ENCODE assay signal across 8 mouse cellular contexts in genomic region chr6:55338934-55339825, GRCm38 (mm10). TPM values are rescaled to one million over a fixed set of nuclear protein-coding genes. Genes with fewer than 3 reads are reported as not detected.
DNase-seq lines count a peak whose midpoint lies in the region; ATAC-seq and TF ChIP-seq lines count a peak whose summit lies in the region.
"Had no signal": no experiment of that assay in that cellular context is flagged by ENCODE, and none has a peak within 500 bp of the region (broad histone marks: within the 10 kb centered on the region; RNA-seq: fewer than 3 reads in every experiment).

No protein-coding gene starts in this region.

- peak overlapping the region; percentile 47 for H3K4me3 ChIP-seq in lung, postnatal 0 days (ENCODE audit: low read depth, low read length)
- peak overlapping the region; percentile 69 for H3K4me3 ChIP-seq in erythroblast, embryonic 14.5 days (replicated peaks)
- H3K4me3 ChIP-seq in limb, embryonic 15.5 days: peak overlapping the region; percentile 34

- peaks cover 32% of the 10 kb centered on the region for H3K4me1 ChIP-seq in lung, postnatal 0 days (ENCODE audit: insufficient read depth, low read depth, low read length)
- H3K4me1 ChIP-seq in erythroblast, embryonic 14.5 days (ENCODE audit: control insufficient read depth): peaks cover 99% of the 10 kb centered on the region
- H3K4me1 ChIP-seq in limb, embryonic 15.5 days: peaks cover 86% of the 10 kb centered on the region

- H3K9ac ChIP-seq in lung, postnatal 0 days (replicated peaks; ENCODE audit: low read depth): peak overlapping the region; percentile 68
- H3K9ac ChIP-seq in limb, embryonic 15.5 days: no peak overlapping the region

- peak overlapping the region; percentile 58 for H3K4me2 ChIP-seq in lung, postnatal 0 days (replicated peaks; ENCODE audit: low read depth, low read length)
- peak overlapping the region; percentile 45 for H3K4me2 ChIP-seq in limb, embryonic 15.5 days

- H3K9me3 ChIP-seq in lung, postnatal 0 days (ENCODE audit: low read length): no peaks in the 10 kb centered on the region
- no peaks in the 10 kb centered on the region for H3K9me3 ChIP-seq in erythroblast, embryonic 14.5 days (ENCODE audit: control insufficient read depth, low read length)
- H3K9me3 ChIP-seq in limb, embryonic 15.5 days: no peaks in the 10 kb centered on the region

- no peak for TF ChIP-seq CTCF in lung, postnatal 0 days (IDR thresholded peaks at IDR 0.05)

- H3K27me3 ChIP-seq in lung, postnatal 0 days (replicated peaks; ENCODE audit: insufficient read depth, low read length): no peaks in the 10 kb centered on the region
- H3K27me3 ChIP-seq in erythroblast, embryonic 14.5 days (ENCODE audit: control insufficient read depth): no peaks in the 10 kb centered on the region
- no peaks in the 10 kb centered on the region for H3K27me3 ChIP-seq in limb, embryonic 15.5 days

- TF ChIP-seq EP300 in lung, postnatal 0 days (IDR thresholded peaks at IDR 0.05): peak; percentile 18; the same call in 1 of the 2 replicates

- no peaks in the 10 kb centered on the region for H3K36me3 ChIP-seq in lung, postnatal 0 days (ENCODE audit: insufficient read depth, low read length)
- peaks cover 64% of the 10 kb centered on the region for H3K36me3 ChIP-seq in erythroblast, embryonic 14.5 days (ENCODE audit: control insufficient read depth)
- no peaks in the 10 kb centered on the region for H3K36me3 ChIP-seq in limb, embryonic 15.5 days

- ATAC-seq in lung, postnatal 0 days: no peak
- ATAC-seq in limb, embryonic 15.5 days (ENCODE audit: insufficient number of reproducible peaks, low FRiP score, low TSS enrichment, low read depth): no peak

- no peak for DNase-seq in lung, postnatal 0 days (ENCODE audit: low spot score)
- DNase-seq in lung, adult 18-20 months: no peak
- peak; percentile 79 to 82 for DNase-seq in spleen, postnatal 4 days (ENCODE audit: low spot score in 2 of 2)
- no peak for DNase-seq in layer of hippocampus, adult 9-11 months
- DNase-seq in cerebellum, postnatal 4 days (ENCODE audit: low spot score in 2 of 2): no peak
- DNase-seq: right cerebral cortex, postnatal 4 days had no signal

- H3K27ac ChIP-seq in lung, postnatal 0 days (ENCODE audit: low read length): peak overlapping the region; percentile 82
- 0 out of 2 replicates have a peak overlapping the region, but pooled peaks have one; percentile 4 for H3K27ac ChIP-seq in limb, embryonic 15.5 days

- 55% methylated on average over 9 of the region's 9 CpGs for WGBS in lung, postnatal 0 days
- 60% methylated on average over 9 of the region's 9 CpGs for WGBS in limb, embryonic 15.5 days

RNA-seq across cellular contexts. Expression of gene Aqp1, which starts 2.9 kb away (rescaled TPM):
- 514 and 711 TPM in 2 replicates for polyA plus RNA-seq in lung, postnatal 0 days (2015; fragmentation: Nextera tagmentation; extraction: Ambion mirVana)
- polyA plus RNA-seq in erythroblast, embryonic 14.5 days (2012): 7.5 and 8.6 TPM in 2 replicates
- 119 and 122 TPM in 2 replicates for polyA plus RNA-seq in limb, embryonic 15.5 days (2015; fragmentation: Nextera tagmentation; extraction: Ambion mirVana)

RNA-seq across cellular contexts. Expression of gene Ghrhr, which starts 36.9 kb away (rescaled TPM):
- 0.12 TPM in 1 of 2 replicates, not detected in the other for polyA plus RNA-seq in lung, postnatal 0 days (2015; fragmentation: Nextera tagmentation; extraction: Ambion mirVana)
- polyA plus RNA-seq in erythroblast, embryonic 14.5 days (2012): not detected in 2 replicates
- polyA plus RNA-seq in limb, embryonic 15.5 days (2015; fragmentation: Nextera tagmentation; extraction: Ambion mirVana): not detected in 2 replicates

Comparison
In these comparisons a context has a peak if more than half of its experiments do, and no peak if none do; other contexts are left out.
1. DNase-seq: peak in spleen, postnatal 4 days (2 of 2); none in lung, postnatal 0 days (single experiment), lung, adult 18-20 months (0 of 2), layer of hippocampus, adult 9-11 months (single experiment) and cerebellum, postnatal 4 days (0 of 2).
2. RNA of gene Aqp1, which starts 2.9 kb away (polyA plus RNA-seq): 514 to 711 TPM in lung, postnatal 0 days and 119 to 122 TPM in limb, embryonic 15.5 days; 7.5 to 8.6 TPM in erythroblast, embryonic 14.5 days; every median in the first group is over 10 times any median in the second.
3. Peak in every context shown above with its lines, with median percentiles within 50 percentile points of each other: H3K4me3 ChIP-seq.